Mouse (Mus musculus): ENCODE measurements around the gene Drg2.

Drg2 gene

DNA sequence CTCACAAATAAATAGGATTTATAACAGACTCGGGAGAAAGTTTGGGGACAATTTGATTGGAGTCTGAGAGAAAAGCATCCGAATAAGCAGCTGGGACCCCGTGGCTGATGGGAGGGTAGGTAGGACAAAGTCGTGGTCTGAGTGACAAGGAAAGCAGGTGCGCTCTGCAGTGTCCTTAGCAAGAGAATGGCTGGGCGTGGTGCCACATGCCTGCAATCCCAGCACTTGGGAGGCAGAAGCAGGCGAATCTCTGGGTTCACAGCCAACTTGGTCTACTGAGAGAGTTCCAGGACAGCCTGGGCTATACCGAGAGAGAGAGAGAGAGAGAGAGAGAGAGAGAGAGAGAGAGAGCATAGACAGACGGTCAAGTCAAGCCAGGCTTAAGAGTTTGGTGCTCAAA is 16.4 kb downstream of the Drg2 start:
- DNase-seq (ENCODE audit: low spot score) = no peak

DNA sequence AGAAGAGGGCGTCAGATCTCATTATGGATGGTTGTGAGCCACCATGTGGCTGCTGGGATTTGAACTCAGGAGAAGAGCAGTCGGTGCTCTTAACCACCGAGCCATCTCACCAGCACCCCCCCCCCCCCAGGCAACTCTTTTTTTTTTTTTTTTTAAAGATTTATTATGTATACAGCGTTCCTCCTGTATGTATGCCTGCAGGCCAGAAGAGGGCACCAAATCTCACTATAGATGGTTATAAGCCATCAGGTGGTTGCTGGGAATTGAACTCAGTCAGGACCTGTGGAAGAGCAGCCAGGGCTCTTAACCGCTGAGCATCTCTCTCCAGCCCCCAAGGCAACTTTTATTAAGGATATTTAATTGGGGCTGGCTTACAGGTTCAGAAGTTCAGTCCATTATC is 20.1 kb downstream of the Drg2 start:
- no peak for DNase-seq (ENCODE audit: low spot score)

DNA sequence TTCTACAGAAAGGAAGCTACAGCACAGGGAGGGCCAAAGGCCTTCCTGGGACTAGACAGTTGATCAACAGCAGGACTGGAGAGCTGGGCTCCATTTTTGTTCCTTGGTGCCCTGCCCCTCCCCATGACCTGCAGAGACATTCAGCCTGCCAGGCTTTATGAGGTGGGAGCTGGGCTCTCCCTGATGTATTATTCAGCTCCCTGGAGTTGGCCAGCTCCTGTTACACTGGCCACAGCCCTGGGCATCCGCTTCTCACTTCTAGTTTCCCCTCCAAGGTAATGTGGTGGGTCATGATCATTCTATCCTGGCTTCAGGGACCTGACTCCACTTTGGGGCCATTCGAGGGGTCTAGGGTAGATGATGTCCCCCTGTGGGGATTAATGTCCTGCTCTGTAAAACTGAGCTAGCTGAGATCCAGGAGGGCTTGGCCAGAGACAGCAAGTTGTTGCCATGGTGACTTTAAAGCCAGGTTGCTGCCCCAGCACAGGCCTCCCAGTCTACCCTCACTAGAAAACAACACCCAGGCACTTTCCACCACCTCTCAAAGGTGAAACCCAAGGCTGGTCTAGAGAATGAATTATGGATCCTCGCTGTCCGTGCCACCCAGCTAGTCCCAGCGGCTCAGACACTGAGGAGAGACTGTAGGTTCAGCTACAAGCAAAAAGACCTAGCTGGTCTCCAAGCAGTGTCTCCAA is 21.4 kb downstream of the Drg2 start:
- no peak for DNase-seq (ENCODE audit: low spot score)

DNA sequence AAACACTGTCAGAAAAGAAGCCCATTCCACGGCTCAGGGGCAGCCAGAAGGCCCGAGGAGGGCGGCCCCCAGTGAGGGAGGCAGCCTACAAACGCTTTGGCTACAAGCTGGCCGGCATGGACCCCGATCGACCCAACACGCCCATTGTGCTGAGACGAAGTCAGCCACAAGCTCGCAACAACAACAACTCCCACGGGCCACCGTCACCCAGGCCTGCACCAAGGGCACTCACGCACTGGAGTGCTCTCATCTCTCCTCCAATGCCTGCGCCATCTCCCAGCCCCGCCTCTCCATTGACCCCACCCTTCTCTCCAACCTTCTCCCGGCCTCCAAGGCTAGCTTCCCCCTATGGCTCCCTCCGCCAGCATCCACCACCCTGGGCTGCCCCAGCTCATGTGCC is 23.7 kb downstream of the Drg2 start:
- DNase-seq (ENCODE audit: low spot score) = no peak

DNA sequence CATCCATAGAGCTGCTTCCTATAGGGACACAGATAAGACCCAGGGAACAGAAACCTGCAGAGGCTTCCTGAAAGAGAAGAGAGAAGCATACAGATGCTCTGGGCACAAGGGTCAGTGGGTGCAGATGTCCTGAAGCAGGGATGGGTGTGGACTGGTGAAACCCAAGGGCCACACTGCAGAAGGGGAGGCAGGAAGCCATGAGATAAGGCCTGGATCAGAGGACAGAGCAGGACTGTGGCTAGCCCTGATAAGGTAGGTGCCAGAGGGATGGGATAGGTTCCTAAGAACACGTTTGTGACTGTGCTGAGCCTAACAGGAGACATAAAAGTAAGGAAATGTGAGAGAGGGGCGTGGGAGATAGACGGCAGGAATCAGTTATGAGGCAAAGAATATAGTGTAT is 31.9 kb downstream of the Drg2 start:
- no peak for DNase-seq (ENCODE audit: low spot score)

DNA sequence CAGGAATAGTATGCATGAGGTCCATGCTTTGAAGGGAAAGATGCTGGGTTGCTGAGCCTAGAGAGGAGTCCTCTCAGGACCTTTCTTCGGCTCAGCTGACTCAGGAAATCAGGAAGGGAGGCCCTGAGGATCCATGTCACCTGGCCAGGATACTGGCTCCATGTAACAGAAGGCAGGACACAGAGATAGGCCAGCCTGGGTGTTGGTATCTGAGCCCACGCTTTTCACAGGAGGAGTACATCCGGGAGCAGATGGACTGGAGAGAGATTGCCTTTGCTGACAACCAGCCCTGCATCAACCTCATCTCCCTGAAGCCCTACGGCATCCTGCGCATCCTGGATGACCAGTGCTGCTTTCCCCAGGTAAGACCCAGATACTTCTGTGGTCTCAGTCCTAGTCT is 38.3 kb downstream of the Drg2 start:
- DNase-seq (ENCODE audit: low spot score) = no peak

DNA sequence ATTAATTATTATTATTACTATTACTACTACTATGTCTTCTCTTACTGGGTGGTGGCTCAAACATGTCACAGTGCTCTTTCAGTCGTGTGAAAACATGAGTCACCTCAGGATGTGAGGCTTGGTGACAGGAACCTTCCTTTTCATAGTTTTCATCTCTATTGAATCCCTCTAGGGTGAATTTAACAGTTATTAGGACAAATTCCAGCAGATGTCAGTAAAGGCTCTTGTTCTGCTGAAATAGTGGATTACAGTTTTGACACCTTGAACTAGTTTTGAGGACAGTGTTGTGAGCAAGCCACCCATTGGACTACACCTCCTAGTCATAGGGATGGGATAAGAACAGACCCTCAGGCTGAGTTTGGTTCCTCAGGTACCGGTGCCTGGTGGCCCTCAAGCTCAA is 41.3 kb downstream of the Drg2 start:
- no peak for DNase-seq (ENCODE audit: low spot score)

DNA sequence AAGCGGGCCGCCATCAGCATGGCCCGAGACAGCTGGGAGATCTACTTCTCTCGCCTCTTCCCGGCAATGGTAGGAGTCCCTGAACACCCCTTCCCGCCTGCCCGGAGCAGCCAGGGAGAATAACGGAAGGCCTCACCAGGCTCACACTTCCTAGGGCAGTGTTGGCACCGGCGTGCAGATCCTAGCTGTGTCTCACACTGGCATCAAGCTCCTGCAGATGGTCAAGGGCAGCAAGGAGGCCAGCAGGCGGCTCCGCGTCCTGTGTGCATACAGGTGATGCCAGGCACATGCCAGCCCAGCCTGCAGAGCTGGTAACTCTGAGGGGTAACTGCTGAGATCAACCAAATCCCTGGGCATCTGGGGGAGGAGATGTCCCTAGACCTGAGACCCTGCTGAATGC is 52.9 kb downstream of the Drg2 start:
- DNase-seq (ENCODE audit: low spot score) = no peak

DNA sequence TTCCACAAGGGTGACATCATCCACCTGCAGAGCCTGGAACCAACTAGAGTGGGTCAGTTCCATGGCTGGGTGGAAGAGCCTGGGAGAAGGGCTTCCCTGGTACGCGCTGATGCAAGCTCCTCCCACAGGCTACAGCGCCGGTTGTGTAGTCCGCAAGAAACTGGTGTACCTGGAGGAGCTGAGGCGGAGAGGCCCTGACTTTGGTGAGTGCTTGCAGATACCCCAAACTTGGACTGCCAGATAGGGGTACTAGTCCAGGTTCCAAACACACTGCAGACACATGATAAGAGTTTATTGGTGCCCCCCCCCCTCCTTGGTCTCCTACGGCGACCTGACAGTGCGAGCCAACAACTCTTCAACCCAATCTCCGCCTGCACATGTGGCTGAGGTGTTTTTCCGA is 54.6 kb downstream of the Drg2 start:
- DNase-seq (ENCODE audit: low spot score) = no peak

DNA sequence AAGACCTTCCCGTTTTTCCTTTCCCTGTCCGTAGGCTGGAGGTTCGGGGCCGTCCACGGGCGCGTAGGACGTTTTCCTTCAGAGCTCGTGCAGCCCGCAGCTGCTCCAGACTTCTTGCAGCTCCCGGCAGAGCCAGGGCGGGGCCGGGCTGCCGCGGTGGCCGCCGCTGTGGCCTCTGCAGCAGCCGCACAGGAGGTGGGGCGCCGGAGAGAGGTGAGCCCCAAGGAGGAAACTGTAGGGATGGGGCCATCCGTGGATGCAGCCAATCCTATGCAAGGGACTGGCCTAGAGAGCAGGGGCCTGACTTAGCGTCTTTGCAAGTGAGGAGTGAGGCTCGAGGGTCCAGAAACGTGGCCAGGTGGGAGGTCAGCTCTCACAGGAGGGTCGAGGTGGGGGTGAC is 55.1 kb downstream of the Drg2 start:
- DNase-seq (ENCODE audit: low spot score) = no peak

DNA sequence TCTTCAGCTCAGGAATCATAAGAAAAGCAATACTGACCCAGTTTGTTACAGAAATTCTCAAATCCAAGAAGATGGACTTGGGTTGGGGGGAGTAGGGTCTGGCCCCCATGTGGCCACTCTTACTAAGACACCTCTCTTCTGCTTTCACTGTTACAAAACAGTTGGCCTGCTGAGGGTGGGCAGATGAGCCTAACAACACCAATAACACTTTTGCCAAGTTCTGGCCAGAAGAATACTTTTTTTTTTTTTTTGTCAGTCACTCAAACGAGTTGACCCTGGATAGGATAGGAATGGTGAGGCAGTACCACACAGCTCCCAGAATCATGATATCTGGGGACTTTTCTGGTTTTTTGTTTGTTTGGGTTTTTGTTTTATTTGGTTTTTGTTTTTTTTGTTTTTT is 57.5 kb downstream of the Drg2 start:
- DNase-seq (ENCODE audit: low spot score) = no peak

DNA sequence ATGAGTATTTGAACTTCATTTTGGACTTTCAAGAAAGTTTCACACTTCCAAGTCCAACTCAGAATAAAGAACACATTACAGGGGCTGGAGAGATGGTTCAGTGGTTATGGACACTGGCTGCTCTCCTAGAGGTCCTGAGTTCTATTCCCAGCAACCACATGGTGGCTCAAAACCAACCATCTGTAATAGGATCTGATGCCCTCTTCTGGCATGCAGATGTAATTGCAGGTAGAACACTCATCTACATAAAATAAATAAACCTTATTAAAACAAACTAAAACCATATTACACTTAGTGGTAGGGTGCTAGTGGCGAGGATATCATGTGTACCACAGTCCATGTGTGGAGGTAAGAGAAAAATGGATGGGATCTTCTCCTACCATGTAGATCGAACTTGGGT is 58.1 kb downstream of the Drg2 start:
- no peak for DNase-seq (ENCODE audit: low spot score)

DNA sequence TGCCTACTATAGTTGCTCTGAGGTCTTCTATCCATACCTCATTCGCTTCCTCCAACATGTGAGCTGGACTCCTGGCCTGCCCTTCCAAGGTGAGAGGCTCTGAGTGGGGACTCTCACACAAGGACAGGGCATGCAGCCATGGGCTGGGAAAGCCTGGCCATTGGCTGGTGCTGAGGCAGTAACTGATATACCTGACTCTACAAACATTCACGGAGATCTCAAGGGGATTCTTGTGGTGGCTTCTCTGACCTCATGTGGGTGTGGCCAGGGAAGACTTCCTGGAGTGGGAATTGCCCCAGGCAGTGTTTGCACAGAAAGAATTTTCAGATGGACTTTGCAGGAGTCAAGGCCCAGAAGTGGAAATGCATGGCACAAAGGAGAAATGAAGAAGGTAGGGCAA is 60.5 kb downstream of the Drg2 start:
- no peak for DNase-seq (ENCODE audit: low spot score)

DNA sequence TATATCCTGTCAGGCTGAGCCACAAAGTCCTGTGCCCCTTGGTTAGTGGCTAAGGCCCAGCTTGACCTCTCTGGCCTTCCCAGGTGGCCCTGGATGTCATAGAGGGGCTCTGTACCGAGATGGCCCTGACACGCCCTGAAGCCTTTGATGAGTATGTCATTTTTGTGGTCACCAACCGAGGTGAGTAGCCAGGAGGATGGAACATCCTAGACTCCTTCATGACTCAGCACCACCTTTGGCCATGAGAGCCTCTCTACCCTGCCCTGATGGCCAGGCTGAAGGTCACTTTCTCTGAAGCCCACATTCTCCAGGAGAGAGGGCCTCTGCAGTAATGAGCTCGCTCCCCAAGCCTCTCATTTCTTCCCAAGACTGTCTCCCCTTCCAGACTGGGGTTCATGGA is 63.9 kb downstream of the Drg2 start:
- no peak for DNase-seq (ENCODE audit: low spot score)
